Mouse (Mus musculus): ENCODE measurements around the gene Lin7c.

DNA sequence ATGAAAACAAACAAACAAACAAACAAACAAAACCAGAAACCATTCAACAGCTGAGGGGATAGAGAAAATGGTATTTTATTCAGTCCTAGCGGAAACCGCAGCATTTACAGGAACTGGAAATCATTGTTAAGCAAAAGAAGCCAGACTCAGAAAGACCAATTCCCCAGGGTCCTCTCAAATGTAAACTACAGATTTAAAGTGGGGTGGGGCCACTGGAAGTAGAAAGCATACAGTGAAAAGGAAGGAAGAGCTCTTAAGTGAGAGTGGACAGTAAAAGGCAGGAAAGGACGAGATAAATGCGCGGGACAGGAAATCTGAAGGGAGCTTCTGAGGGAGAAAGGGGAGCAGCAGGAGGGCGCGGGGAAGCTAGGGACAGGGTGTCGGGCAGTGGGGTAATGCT lies 22.6 kb downstream of the Lin7c start:
- no peak for TF ChIP-seq CTCF (IDR thresholded peaks at IDR 0.05; ENCODE audit: low read depth)
- TF ChIP-seq EP300 (IDR thresholded peaks at IDR 0.05; ENCODE audit: low read depth) = no peak
